Comparison of ENCODE assay signal across 8 mouse cellular contexts in the genomic region with DNA sequence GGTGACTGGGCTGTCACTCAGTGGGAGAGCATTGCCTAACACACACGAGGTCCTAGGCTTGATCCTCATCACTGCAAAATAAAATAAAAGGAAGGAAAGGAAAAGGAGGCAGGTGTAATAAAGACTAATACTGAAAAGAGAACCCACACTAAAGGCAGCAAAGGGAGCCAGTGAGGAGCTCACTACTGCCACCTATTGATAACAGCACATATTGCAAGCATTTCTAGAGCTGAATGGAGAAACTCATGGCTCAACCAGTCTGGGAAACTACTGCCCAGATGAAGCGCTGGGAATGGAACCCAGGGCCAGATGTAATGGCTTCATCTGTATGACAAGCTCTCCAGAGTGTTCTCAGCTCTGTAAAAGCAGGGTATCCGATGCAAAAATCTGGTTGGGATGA. TPM values are rescaled to one million over a fixed set of nuclear protein-coding genes. Genes with fewer than 3 reads are reported as not detected.
DNase-seq lines count a peak whose midpoint lies in the region; ATAC-seq lines count a peak whose summit lies in the region.

No protein-coding gene starts in this region.

- peak; percentile 42 to 60 for DNase-seq in heart, adult 18-20 months
- DNase-seq in heart, postnatal 25 days (ENCODE audit: low spot score) = no peak
- peak; percentile 7 for DNase-seq in spleen, adult 12 weeks (ENCODE audit: low spot score)
- DNase-seq in spleen, postnatal 10 days (ENCODE audit: low spot score in 2 of 2) = no peak
- peak; percentile 46 for DNase-seq in c-Kit-positive CD71-positive TER-119-negative erythroid progenitor cells, embryonic 14.5 days (ENCODE audit: low read depth)
- DNase-seq in retina, postnatal 1 day = peak; percentile 63
- DNase-seq in neural tube, embryonic 10.5 days (ENCODE audit: extremely low spot score, low spot score) = no peak

- ATAC-seq in hematopoietic stem cell, adult 5-6 weeks (replicated peaks in 1 of 2; ENCODE audit: insufficient read depth in 1 of 2, low FRiP score in 2 of 2, low TSS enrichment in 1 of 2, low read depth in 1 of 2, poor library complexity in 2 of 2, severe bottlenecking in 2 of 2) = peak; percentile 78 to 82

- intact Hi-C loops in heart, postnatal 25 days (cut with DNase I) = loop anchor here (2.0 kb wide), 1 partner anchor 62 kb away; no protein-coding TSS in a partner anchor

RNA-seq across cellular contexts. Expression of a gene that starts 15.0 kb away (rescaled TPM):
- 100 to 1,000 TPM in 1 of 2 experiments, 10 to 100 TPM in 1; 95.0 to 113 TPM for total RNA-seq in heart, adult 18-20 months (2021)
- total RNA-seq in heart, postnatal 25 days (2021) = 10 to 100 TPM; 87.6 to 93.6 TPM
- 41.3 and 41.6 TPM in 2 replicates for total RNA-seq in hematopoietic stem cell, adult 5-6 weeks (2017)

Comparison
In these comparisons a context has a peak if more than half of its experiments do, and no peak if none do; other contexts are left out.
1. DNase-seq: peak in heart, adult 18-20 months (2 of 2), spleen, adult 12 weeks (single experiment), c-Kit-positive CD71-positive TER-119-negative erythroid progenitor cells, embryonic 14.5 days (single experiment) and retina, postnatal 1 day (single experiment); none in heart, postnatal 25 days (single experiment), spleen, postnatal 10 days (0 of 2) and neural tube, embryonic 10.5 days (single experiment).